13 mouse cellular contexts compared by ENCODE assay signal in the genomic region with DNA sequence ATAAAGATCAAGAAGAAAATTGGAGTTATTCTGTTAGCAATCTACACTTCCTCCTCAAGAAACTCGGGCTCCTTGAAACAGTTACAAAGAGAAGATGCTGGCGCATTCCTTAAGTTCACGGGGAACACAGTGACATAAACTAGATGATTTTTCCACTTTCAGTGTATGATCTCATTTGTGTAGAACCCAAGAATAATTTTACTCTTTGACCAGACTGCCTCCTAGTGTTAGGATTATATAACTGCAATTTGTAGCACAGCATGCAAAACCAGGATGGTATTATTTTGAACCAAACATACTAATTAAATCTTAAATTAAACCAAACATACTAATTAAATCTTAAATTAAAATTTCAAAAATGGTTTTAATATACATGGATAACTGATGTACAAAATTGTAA. TPM values are rescaled to one million over a fixed set of nuclear protein-coding genes. Genes with fewer than 3 reads are reported as not detected.
A peak's percentile ranks its signal among the peaks of the same experiment; 100 is the strongest.
DNase-seq lines count a peak whose midpoint lies in the region; ATAC-seq and TF ChIP-seq lines count a peak whose summit lies in the region.
"Had no signal": no experiment of that assay in that cellular context is flagged by ENCODE, and none has a peak within 500 bp of the region (broad histone marks: within the 10 kb centered on the region; RNA-seq: fewer than 3 reads in every experiment).

No protein-coding gene starts in this region.

- no peaks in the 10 kb centered on the region for H3K27me3 ChIP-seq in G1E (ENCODE audit: insufficient read depth, low read length)
- H3K27me3 ChIP-seq: limb, embryonic 13.5 days; midbrain, embryonic 13.5 days had no signal

- H3K36me3 ChIP-seq in G1E (replicated peaks): peaks cover 52% of the 10 kb centered on the region

- no peak overlapping the region for H3K27ac ChIP-seq in left cerebral cortex, adult 2 months
- H3K27ac ChIP-seq: limb, embryonic 13.5 days; midbrain, embryonic 13.5 days had no signal

- ATAC-seq in CD4-positive, CD25-positive, alpha-beta regulatory T cell, adult 4 months: no peak
- ATAC-seq in G1E (ENCODE audit: extremely low read depth, insufficient number of reproducible peaks, low FRiP score, poor library complexity, severe bottlenecking): peak; percentile 28; the same call in 1 of the 2 replicates
- ATAC-seq in megakaryocyte progenitor cell, adult 5-6 weeks (replicated peaks; ENCODE audit: poor library complexity): peak; percentile 75
- ATAC-seq: midbrain, embryonic 13.5 days had no signal

- no peak overlapping the region for H3K4me3 ChIP-seq in left cerebral cortex, adult 2 months
- no peak overlapping the region for H3K4me3 ChIP-seq in G1E (ENCODE audit: low read depth, low read length)
- H3K4me3 ChIP-seq: limb, embryonic 13.5 days; midbrain, embryonic 13.5 days had no signal

- peak; percentile 55 for TF ChIP-seq CTCF in left cerebral cortex, adult 2 months (IDR thresholded peaks at IDR 0.05)
- no peak for TF ChIP-seq CTCF in G1E (IDR thresholded peaks at IDR 0.05; ENCODE audit: low read depth, low read length)

- no peaks in the 10 kb centered on the region for H3K4me1 ChIP-seq in G1E (ENCODE audit: insufficient read depth, low read depth, low read length)
- H3K4me1 ChIP-seq: limb, embryonic 13.5 days; midbrain, embryonic 13.5 days had no signal

- peak; percentile 19 for DNase-seq in CD4-positive, CD25-positive, alpha-beta regulatory T cell, adult 2 months (ENCODE audit: low read depth, low spot score)
- DNase-seq in left cerebral cortex, adult 2 months (ENCODE audit: extremely low spot score in 1 of 2, low spot score in 2 of 2): no peak
- DNase-seq in left cerebral cortex, postnatal 36 days (ENCODE audit: low spot score in 2 of 2): no peak
- DNase-seq in G1E (ENCODE audit: low spot score): no peak
- DNase-seq in cerebellum, adult 9-11 months: no peak
- no peak for DNase-seq in testis, postnatal 14 days (ENCODE audit: low spot score)
- DNase-seq: gastrocnemius, postnatal 10 days; kidney, postnatal 4 days had no signal

- no peaks in the 10 kb centered on the region for H3K9me3 ChIP-seq in G1E (replicated peaks)
- H3K9me3 ChIP-seq: limb, embryonic 13.5 days; midbrain, embryonic 13.5 days had no signal

- intact Hi-C loops in left cerebral cortex, adult 2 months (cut with DNase I): no loop called here
- intact Hi-C loops in left cerebral cortex, postnatal 36 days (cut with DNase I): no loop called here

RNA-seq across cellular contexts. Expression of a gene that starts 19.7 kb away (rescaled TPM):
- polyA plus RNA-seq in CD4-positive, CD25-positive, alpha-beta regulatory T cell, adult 4 months (2017; shearing (Covaris generic)): 100 to 1,000 TPM; 194 to 195 TPM
- total RNA-seq in left cerebral cortex, adult 2 months (2021): 100 to 1,000 TPM; 106 to 115 TPM
- total RNA-seq in left cerebral cortex, postnatal 36 days (2021): 100 to 1,000 TPM in 1 of 2 experiments, 10 to 100 TPM in 1; 95.3 to 111 TPM
- total RNA-seq in G1E (2014; fragmentation: Nextera tagmentation): 1,004 and 1,198 TPM in 2 replicates
- 531 and 569 TPM in 2 replicates for total RNA-seq in G1E (2017)
- 238 and 245 TPM in 2 replicates for polyA plus RNA-seq in G1E (2012)
- 401 and 492 TPM in 2 replicates for total RNA-seq in megakaryocyte progenitor cell, adult 5-6 weeks (2015)
- total RNA-seq in megakaryocyte progenitor cell, adult 5-6 weeks (2017): 401 and 471 TPM in 2 replicates

RNA-seq across cellular contexts. Expression of a gene that starts 20.0 kb away (rescaled TPM):
- polyA plus RNA-seq in CD4-positive, CD25-positive, alpha-beta regulatory T cell, adult 4 months (2017; shearing (Covaris generic)): 10 to 100 TPM; 33.8 to 35.0 TPM
- 10 to 100 TPM; 46.8 to 53.1 TPM for total RNA-seq in left cerebral cortex, adult 2 months (2021)
- total RNA-seq in left cerebral cortex, postnatal 36 days (2021): 10 to 100 TPM; 43.5 to 53.5 TPM
- total RNA-seq in G1E (2014; fragmentation: Nextera tagmentation) (80.1 and 99.9 TPM in 2 replicates), G1E (2017) (118 and 142 TPM in 2 replicates)
- polyA plus RNA-seq in G1E (2012): 6.3 and 8.0 TPM in 2 replicates
- total RNA-seq in megakaryocyte progenitor cell, adult 5-6 weeks (2015): 36.1 and 45.5 TPM in 2 replicates
- 93.9 and 107 TPM in 2 replicates for total RNA-seq in megakaryocyte progenitor cell, adult 5-6 weeks (2017)

RNA-seq across cellular contexts. Expression of a gene that starts 53.7 kb away (rescaled TPM):
- polyA plus RNA-seq in CD4-positive, CD25-positive, alpha-beta regulatory T cell, adult 4 months (2017; shearing (Covaris generic)): not detected
- total RNA-seq in left cerebral cortex, adult 2 months (2021): not detected
- total RNA-seq in left cerebral cortex, postnatal 36 days (2021): not detected
- total RNA-seq in G1E (2014; fragmentation: Nextera tagmentation) (not detected in 2 replicates), G1E (2017) (0.16 and 0.29 TPM in 2 replicates)
- polyA plus RNA-seq in G1E (2012): not detected in 2 replicates
- total RNA-seq in megakaryocyte progenitor cell, adult 5-6 weeks (2015): not detected in 2 replicates
- not detected in 2 replicates for total RNA-seq in megakaryocyte progenitor cell, adult 5-6 weeks (2017)
- total RNA-seq: gastrocnemius, postnatal 10 days; hematopoietic stem cell, adult 5-6 weeks had no signal
- polyA plus RNA-seq: limb, embryonic 13.5 days; midbrain, embryonic 13.5 days had no signal
